Mouse (Mus musculus) gastrocnemius, postnatal 36 days (tissue): ENCODE results near the gene Rtf2. TPM values are rescaled to one million over a fixed set of nuclear protein-coding genes. Genes with fewer than 3 reads are reported as not detected.

ENCODE experiments used
- DNase-seq, 2 experiments: peaks; one replicate each; pipeline ENCODE4 v3.0.0; 2022
- intact Hi-C: fragments of 180-260 bp; cut with DNase I; formaldehyde crosslinking; loops from one replicate; pipeline ENCODE4 v1.15.1; 2025
- total RNA-seq, 2 experiments: library from RNA; stranded (reverse); gene quantifications; 2 replicates each; pipeline ENCODE4 v1.2.3; 2021

Gene Rtf2
- total RNA-seq, 2 experiments from 2014 or later: 27.0 to 27.6 TPM

DNA sequence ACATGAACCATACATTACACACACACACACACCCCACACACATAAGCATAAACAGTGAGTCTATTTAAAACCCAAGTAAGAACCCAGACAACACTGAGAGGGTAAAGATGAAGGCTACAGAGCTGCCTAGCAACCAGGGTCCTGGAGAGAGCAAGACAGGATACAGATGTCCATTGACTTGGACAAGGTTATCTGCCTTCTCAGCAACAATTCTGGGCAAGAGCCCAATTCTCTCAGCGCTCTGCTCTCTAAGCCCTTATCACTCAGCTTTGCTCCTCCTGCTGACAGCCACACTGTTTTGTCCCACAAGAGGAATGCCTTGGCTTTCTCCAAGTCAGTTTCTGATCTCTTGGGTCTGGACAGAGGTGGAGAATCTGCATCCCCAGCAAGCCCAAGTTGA, 9.7 kb upstream of the Rtf2 start:
- no peak for DNase-seq
- intact Hi-C loops: no loop called here

- no peak for DNase-seq
- intact Hi-C loops: no loop called here
These were observed 6.6 kb upstream of the Rtf2 start for GRCm38 (mm10) chr2:172433746-172434145.

GRCm38 (mm10) chr2:172437371-172437952, 2.9 kb upstream of the Rtf2 start:
- intact Hi-C loops: no loop called here

DNA sequence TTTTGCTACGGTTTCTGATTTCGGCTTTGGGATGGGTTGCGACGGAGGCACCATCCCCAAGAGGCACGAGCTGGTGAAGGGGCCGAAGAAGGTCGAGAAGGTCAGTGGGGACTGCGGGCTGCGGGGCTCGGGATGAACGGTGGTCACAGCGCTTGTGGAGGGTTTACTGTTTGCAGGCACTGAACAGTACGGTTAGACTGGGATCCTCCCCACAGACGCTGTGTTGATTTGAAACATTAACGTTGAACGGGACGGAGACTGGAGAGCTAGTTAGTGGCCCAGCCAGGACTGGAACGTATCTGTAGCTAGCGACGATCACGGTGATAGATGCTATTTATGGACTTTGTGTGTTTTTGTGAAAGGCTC, 267 bp downstream of the Rtf2 start:
- intact Hi-C loops: loop anchor here (5.0 to 10.0 kb wide), 2 partner anchors 63 to 216 kb away; no protein-coding TSS in a partner anchor
- no peak for DNase-seq

More at GRCm38 (mm10) chr2:172437371-172437952, 2.9 kb upstream of the Rtf2 start:
- no peak for DNase-seq

GRCm38 (mm10) chr2:172441176-172441575, 820 bp downstream of the Rtf2 start:
- DNase-seq: no peak
- intact Hi-C loops: loop anchor here (5.0 to 10.0 kb wide), 2 partner anchors 64 to 216 kb away; no protein-coding TSS in a partner anchor

DNA sequence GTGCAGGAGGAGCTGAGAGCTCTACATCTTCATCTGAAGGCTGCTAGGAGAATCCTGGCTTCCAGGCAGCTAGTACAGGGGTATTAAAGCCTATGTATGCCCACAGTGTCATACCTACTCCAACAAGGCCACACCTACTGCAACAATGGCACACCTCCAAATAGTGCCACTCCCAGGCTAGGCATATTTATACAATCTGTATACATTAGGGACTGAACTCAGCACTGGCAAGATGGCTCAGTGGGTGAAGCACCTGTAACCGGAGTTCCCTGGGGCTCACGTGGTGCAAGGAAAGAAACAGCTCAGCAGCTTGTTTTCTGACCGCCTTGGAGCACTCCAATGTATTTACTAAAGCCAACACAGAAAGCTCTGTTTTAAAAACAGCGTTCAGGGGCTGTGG, 5.3 kb downstream of the Rtf2 start:
- intact Hi-C loops: loop anchor here (10.0 kb wide), 1 partner anchor 221 kb away; no protein-coding TSS in a partner anchor

DNA sequence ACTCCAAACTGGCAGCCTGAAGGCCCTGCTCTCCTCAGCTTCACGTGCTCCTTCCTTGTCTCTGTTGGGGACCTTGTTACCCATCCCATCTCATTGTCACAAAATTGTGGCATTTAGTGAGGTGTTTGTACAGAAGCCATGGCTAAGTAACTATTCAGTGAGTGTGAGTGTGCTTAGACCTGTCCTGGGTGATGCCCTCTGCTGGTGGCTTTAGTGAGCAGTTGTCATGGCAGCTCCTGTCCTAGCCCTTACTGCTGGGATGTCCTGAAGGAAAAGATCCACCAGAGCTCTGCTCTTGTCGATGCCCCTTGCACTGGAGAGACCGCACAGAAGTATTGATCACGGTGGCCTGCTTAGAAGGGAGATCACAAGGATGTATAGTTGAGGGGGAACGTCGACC, 7.0 kb downstream of the Rtf2 start:
- no peak for DNase-seq
- intact Hi-C loops: loop anchor here (10.0 kb wide), 1 partner anchor 223 kb away; no protein-coding TSS in a partner anchor

More for the DNA sequence above, 5.3 kb downstream of the Rtf2 start:
- no peak for DNase-seq

GRCm38 (mm10) chr2:172448329-172448728, 8.0 kb downstream of the Rtf2 start:
- intact Hi-C loops: loop anchor here (10.0 kb wide), 1 partner anchor 224 kb away; no protein-coding TSS in a partner anchor
- no peak for DNase-seq

- no peak for DNase-seq
- intact Hi-C loops: no loop called here
These were observed 10.3 kb downstream of the Rtf2 start for GRCm38 (mm10) chr2:172450640-172451039.

- intact Hi-C loops: no loop called here
- no peak for DNase-seq
These were observed 11.7 kb downstream of the Rtf2 start for GRCm38 (mm10) chr2:172452031-172452430.

GRCm38 (mm10) chr2:172452458-172452857, 12.1 kb downstream of the Rtf2 start:
- intact Hi-C loops: no loop called here
- DNase-seq: no peak

DNA sequence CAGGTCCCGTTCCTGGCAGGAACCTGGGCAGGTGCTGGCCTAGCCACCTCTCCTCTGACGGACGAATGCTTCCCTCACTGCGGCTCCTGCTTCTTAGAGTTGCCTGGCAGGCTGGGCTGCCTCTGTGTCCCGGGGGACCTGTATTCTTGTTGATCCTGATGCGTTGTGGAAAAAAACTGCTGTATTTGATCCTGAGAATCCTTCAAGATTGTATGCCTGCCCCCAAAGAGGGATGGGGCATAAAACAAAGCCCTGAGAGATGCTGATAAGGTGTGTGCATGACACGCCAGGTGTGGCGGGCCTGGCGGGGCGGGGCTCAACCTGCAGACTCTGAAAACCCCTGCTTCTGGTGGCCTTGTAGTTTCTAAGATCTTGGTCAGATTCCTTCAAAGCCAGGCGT, 18.1 kb downstream of the Rtf2 start, which contains the start of gene Gcnt7:
TSS of gene Gcnt7 (minus strand) at position 101 of the 400 bp plus-strand sequence.
- DNase-seq: no peak
- intact Hi-C loops: no loop called here

GRCm38 (mm10) chr2:172460647-172461046, 20.3 kb downstream of the Rtf2 start:
- DNase-seq: no peak
- intact Hi-C loops: no loop called here

- intact Hi-C loops: no loop called here
- no peak for DNase-seq
These were observed 22.5 kb downstream of the Rtf2 start for GRCm38 (mm10) chr2:172462813-172463212.

GRCm38 (mm10) chr2:172466427-172467132, 26.2 kb downstream of the Rtf2 start:
- DNase-seq: no peak
- intact Hi-C loops: no loop called here

DNA sequence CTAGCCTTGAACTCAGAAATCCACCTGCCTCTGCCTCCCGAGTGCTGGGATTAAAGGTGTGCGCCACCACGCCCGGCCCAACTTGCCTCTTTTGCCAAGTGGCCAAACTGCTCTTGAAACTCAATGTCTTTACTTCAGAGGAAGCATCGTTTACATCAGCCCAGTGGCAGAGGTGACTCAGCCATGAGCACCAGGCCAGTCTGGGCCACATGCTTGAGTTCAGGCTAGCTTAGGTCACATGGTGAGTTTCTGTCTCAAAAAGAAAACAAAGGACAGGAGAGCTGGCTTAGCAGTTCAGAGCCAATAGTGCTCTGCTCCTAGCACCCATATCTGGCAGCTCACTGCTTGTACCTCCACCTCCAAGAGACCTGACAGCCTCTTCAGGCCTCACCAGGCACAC, 26.9 kb downstream of the Rtf2 start:
- DNase-seq: no peak
- intact Hi-C loops: no loop called here

DNA sequence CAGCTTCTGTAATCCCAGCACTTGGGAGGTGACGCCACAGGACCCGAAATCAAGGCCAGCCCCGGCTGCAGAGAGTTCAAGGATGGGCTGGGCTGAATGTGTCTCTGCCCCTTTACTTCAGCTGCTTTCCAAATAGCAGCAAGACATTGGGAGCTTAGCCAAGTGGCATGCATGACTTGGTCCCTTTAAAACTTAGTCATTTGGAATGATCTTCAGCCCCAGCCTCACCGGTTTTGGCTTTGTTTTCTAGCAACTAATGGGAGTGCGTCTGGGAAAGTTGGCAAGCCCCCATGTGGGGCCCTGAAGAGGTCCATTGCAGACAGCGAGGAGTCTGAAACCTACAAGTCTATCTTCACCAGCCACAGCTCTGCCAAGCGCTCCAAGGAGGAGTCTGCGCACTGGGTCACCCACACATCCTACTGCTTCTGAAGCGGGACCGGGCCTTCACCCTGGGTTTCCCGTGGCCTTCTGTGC, 28.0 kb downstream of the Rtf2 start:
- intact Hi-C loops: no loop called here

GRCm38 (mm10) chr2:172472318-172472717, 32.0 kb downstream of the Rtf2 start, which contains the start of gene Fam209:
TSS of gene Fam209 (plus strand) at chr2:172472520.
- intact Hi-C loops: loop anchor here (10.0 kb wide), 1 partner anchor 302 kb away; no protein-coding TSS in a partner anchor

More for the DNA sequence above, 28.0 kb downstream of the Rtf2 start:
- DNase-seq: no peak

GRCm38 (mm10) chr2:172473591-172473990, 33.2 kb downstream of the Rtf2 start:
- intact Hi-C loops: loop anchor here (10.0 kb wide), 1 partner anchor 301 kb away; no protein-coding TSS in a partner anchor

More at GRCm38 (mm10) chr2:172472318-172472717, 32.0 kb downstream of the Rtf2 start, which contains the start of gene Fam209:
- no peak for DNase-seq

DNA sequence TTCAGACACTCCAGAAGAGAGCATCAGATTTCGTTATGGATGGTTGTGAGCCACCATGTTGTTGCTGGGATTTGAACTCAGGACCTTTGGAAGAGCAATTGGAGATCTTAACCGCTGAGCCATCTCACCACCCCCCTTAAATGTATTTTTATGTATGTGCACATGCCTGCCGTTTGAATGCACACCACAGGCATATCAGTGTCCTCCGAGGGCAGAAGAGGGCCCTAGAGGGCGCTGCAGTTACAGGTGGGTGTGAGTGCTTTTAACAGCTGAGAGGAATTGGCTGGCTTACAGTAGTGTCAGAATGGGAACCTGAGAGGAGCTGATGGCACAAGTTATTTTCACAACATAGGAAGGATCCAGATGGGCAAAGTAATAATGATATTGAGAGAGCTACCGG, 34.6 kb downstream of the Rtf2 start:
- DNase-seq: peak in 1 of 2 experiments; percentile 32
- intact Hi-C loops: loop anchor here (10.0 kb wide), 1 partner anchor 300 kb away; no protein-coding TSS in a partner anchor

More at GRCm38 (mm10) chr2:172473591-172473990, 33.2 kb downstream of the Rtf2 start:
- DNase-seq: no peak

DNA sequence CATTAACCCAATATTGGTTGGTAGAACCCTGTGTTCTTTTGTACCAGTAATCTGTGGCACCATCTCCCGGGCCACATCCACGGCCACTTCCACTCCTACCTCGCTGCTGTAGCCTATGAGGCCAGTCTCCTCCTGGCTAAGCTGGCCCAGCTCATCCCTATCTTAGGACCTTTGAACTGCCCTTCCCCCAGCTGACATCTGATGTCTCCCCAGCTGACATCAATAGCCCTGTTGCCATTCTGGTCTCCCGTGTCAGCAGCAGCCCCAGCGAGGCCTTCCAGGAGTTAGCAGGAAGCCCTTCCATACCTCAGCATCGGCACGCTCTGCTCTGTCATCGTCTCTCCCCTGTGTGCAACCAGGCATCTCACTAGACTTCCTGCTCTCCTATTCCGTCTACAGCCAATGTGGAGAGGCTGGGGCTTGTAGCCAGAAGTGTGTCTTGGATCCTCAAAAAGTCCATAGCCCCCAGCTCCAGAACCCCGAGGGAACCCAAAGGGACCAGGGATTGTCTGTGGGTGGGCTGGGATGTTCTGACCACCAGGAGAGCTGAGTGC, 36.4 kb downstream of the Rtf2 start:
- peak; percentile 12 to 22 for DNase-seq

More for the DNA sequence above, 36.4 kb downstream of the Rtf2 start:
- intact Hi-C loops: loop anchor here (10.0 kb wide), 1 partner anchor 298 kb away; no protein-coding TSS in a partner anchor
